Mouse (Mus musculus): ENCODE results near the gene Arhgef10l. TPM values are rescaled to one million over a fixed set of nuclear protein-coding genes. Genes with fewer than 3 reads are reported as not detected.

The Arhgef10l gene
- total and polyA plus RNA-seq, 2 experiments from 2014 or later, result 16.5 to 59.0 TPM

GRCm38 (mm10) chr4:140701049-140701715 is 35.4 kb upstream of the Arhgef10l start:
- H3K36me3 ChIP-seq (ENCODE audit: insufficient read depth), result no peaks in the 10 kb centered on the region
- peak overlapping the region; percentile 87 for H3K4me2 ChIP-seq (ENCODE audit: low read depth)
- ATAC-seq (peak; percentile 80), DNase-seq (peak; percentile 86)
- H3K27ac ChIP-seq (ENCODE audit: low read depth, low read length), result peak overlapping the region; percentile 93
- WGBS, result 1% methylated on average over 58 of the region's 61 CpGs
- H3K4me1 ChIP-seq (ENCODE audit: insufficient read depth), result peaks cover 5% of the 10 kb centered on the region; the same call in 1 of the 2 replicates
- H3K27me3 ChIP-seq (ENCODE audit: insufficient read depth, low read length), result peaks cover 12% of the 10 kb centered on the region
- H3K9me3 ChIP-seq (ENCODE audit: low read length), result no peaks in the 10 kb centered on the region
- peak overlapping the region; percentile 67 for H3K9ac ChIP-seq
- TF ChIP-seq CTCF (IDR thresholded peaks at IDR 0.05; ENCODE audit: low read depth), result peak; percentile 19; the same call in 1 of the 2 replicates
- H3K4me3 ChIP-seq (ENCODE audit: low read depth, low read length), result peak overlapping the region; percentile 96

DNA sequence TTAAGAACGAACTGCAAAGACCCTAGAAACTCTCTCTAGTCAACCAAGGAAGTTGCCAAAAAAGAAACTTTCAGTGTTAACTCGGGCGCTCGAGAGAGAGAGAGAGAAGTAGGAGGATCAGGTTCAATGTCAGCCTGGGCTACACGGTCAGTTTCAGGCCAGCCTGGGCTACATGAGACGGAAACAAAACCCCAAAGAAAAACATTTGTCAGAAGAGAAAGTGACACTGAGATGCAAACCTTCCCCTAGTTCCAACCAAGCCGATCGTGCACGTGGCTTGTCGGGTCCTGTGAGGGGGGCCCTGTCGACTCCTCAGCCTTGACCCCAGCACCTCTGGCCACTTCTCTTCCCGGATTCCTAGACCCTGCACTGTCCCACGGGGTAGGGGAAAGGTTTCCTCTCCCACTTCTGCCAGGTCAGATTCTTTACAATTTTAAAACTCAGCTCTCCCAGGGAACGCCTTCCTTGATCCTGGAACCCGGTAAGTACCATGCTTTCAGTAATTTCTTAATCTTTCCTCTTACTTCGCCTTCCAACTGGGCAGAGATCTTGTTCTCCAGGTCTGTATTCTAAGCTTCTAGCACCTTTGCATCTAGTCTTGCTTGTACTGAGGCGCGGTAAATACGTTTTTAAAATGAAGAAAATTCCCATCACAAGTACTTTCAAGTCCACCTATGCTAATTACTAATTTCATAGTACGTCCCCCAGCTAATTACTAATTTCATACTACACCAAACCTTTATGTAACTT is 34.6 kb upstream of the Arhgef10l start, which contains the start of gene Rcc2:
Rcc2 (plus strand) TSS at position 273 of the 750 bp plus-strand sequence.
- WGBS, result 8% methylated on average over 20 of the region's 20 CpGs
- H3K4me3 ChIP-seq (ENCODE audit: low read depth, low read length), result peak within 1 kb of the TSS; percentile 96
- no peak for DNase-seq

GRCm38 (mm10) chr4:140699441-140700127 is 33.8 kb upstream of the Arhgef10l start:
- WGBS, result 5% methylated on average over 29 of the region's 29 CpGs
- Histone ChIP-seq H3K9me3 (ENCODE audit: low read length) (no peaks in the 10 kb centered on the region), H3K27me3 (ENCODE audit: insufficient read depth, low read length) (peaks cover 12% of the 10 kb centered on the region), H3K4me1 (ENCODE audit: insufficient read depth) (peaks cover 5% of the 10 kb centered on the region; the same call in 1 of the 2 replicates), H3K4me3 (ENCODE audit: low read depth, low read length) (peak overlapping the region; percentile 30), H3K36me3 (ENCODE audit: insufficient read depth) (no peaks in the 10 kb centered on the region), H3K9ac (peak overlapping the region; percentile 36), H3K27ac (ENCODE audit: low read depth, low read length) (0 out of 2 replicates have a peak overlapping the region, but pooled peaks have one; percentile 2), H3K4me2 (ENCODE audit: low read depth) (peak overlapping the region; percentile 87)
- peak; percentile 71 for DNase-seq
- TF ChIP-seq CTCF (IDR thresholded peaks at IDR 0.05; ENCODE audit: low read depth), result no peak
- ATAC-seq, result peak; percentile 16; the same call in 1 of the 2 replicates

More for the DNA sequence above, 34.6 kb upstream of the Arhgef10l start, which contains the start of gene Rcc2:
- no peaks in the 10 kb centered on the region for H3K9me3 ChIP-seq (ENCODE audit: low read length)
- H3K4me2 ChIP-seq (ENCODE audit: low read depth), result peak within 1 kb of the TSS; percentile 87
- ATAC-seq, result no peak
- peak within 1 kb of the TSS; percentile 67 for H3K9ac ChIP-seq
- H3K27ac ChIP-seq (ENCODE audit: low read depth, low read length), result peak within 1 kb of the TSS; percentile 93
- TF ChIP-seq CTCF (IDR thresholded peaks at IDR 0.05; ENCODE audit: low read depth), result no peak
- no peaks in the 10 kb centered on the region for H3K36me3 ChIP-seq (ENCODE audit: insufficient read depth)
- peaks cover 5% of the 10 kb centered on the region; the same call in 1 of the 2 replicates for H3K4me1 ChIP-seq (ENCODE audit: insufficient read depth)
- peaks cover 12% of the 10 kb centered on the region for H3K27me3 ChIP-seq (ENCODE audit: insufficient read depth, low read length)

GRCm38 (mm10) chr4:140695675-140696585 is 30.1 kb upstream of the Arhgef10l start:
- Histone ChIP-seq H3K4me2 (ENCODE audit: low read depth) (no peak overlapping the region), H3K9me3 (ENCODE audit: low read length) (no peaks in the 10 kb centered on the region), H3K27me3 (ENCODE audit: insufficient read depth, low read length) (peaks cover 12% of the 10 kb centered on the region), H3K4me1 (ENCODE audit: insufficient read depth) (peaks cover 5% of the 10 kb centered on the region; the same call in 1 of the 2 replicates), H3K9ac (no peak overlapping the region), H3K27ac (ENCODE audit: low read depth, low read length) (no peak overlapping the region), H3K4me3 (ENCODE audit: low read depth, low read length) (no peak overlapping the region), H3K36me3 (ENCODE audit: insufficient read depth) (no peaks in the 10 kb centered on the region)
- ATAC-seq, result no peak
- no peak for DNase-seq
- WGBS, result 81% methylated on average over 14 of the region's 14 CpGs
- TF ChIP-seq CTCF (IDR thresholded peaks at IDR 0.05; ENCODE audit: low read depth), result no peak

DNA sequence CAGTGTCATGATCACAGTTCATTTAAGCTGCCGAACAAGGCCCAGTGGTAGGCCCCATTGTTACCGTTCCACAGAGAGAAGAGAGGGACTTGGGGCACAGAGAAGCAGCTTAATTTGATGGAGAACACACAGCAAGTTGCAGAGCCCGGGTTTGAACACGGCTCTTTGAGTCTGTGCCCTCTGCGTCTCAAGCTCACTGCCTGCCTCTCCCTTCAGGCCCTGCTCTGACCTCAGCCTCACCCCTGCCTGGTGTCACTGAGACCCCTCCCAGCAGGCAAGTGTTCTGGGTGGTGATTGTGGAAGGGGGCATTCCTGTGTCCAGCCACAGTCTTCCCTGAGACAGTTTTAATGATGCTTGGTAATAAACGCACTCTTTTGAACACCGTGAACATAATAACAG is 29.3 kb upstream of the Arhgef10l start:
- ATAC-seq, result no peak
- H3K4me3 ChIP-seq (ENCODE audit: low read depth, low read length), result no peak overlapping the region
- peaks cover 7% of the 10 kb centered on the region for H3K27me3 ChIP-seq (ENCODE audit: insufficient read depth, low read length)
- WGBS, result 62% methylated on average over 7 of the region's 7 CpGs
- TF ChIP-seq CTCF (IDR thresholded peaks at IDR 0.05; ENCODE audit: low read depth), result no peak
- H3K36me3 ChIP-seq (ENCODE audit: insufficient read depth), result no peaks in the 10 kb centered on the region
- no peak overlapping the region for H3K27ac ChIP-seq (ENCODE audit: low read depth, low read length)
- DNase-seq, result no peak
- H3K9ac ChIP-seq, result no peak overlapping the region
- no peaks in the 10 kb centered on the region for H3K9me3 ChIP-seq (ENCODE audit: low read length)
- H3K4me2 ChIP-seq (ENCODE audit: low read depth), result no peak overlapping the region
- 0 out of 2 replicates have a peak, but pooled peaks cover under 1% of the 10 kb centered on the region for H3K4me1 ChIP-seq (ENCODE audit: insufficient read depth)

- H3K4me3 ChIP-seq (ENCODE audit: low read depth, low read length), result no peak overlapping the region
- H3K9me3 ChIP-seq (ENCODE audit: low read length), result no peaks in the 10 kb centered on the region
- H3K36me3 ChIP-seq (ENCODE audit: insufficient read depth), result no peaks in the 10 kb centered on the region
- H3K27me3 ChIP-seq (ENCODE audit: insufficient read depth, low read length), result peaks cover 7% of the 10 kb centered on the region
- no peak overlapping the region for H3K4me2 ChIP-seq (ENCODE audit: low read depth)
- TF ChIP-seq CTCF (IDR thresholded peaks at IDR 0.05; ENCODE audit: low read depth), result no peak
- no peak for ATAC-seq
- no peak overlapping the region for H3K9ac ChIP-seq
- 31% methylated on average over 1 of the region's 1 CpGs for WGBS
- no peaks in the 10 kb centered on the region for H3K4me1 ChIP-seq (ENCODE audit: insufficient read depth)
- no peak overlapping the region for H3K27ac ChIP-seq (ENCODE audit: low read depth, low read length)
- DNase-seq, result no peak
Observed at GRCm38 (mm10) chr4:140694551-140695060, 28.8 kb upstream of the Arhgef10l start.

Data from forebrain, postnatal 0 days (tissue).